Mouse (Mus musculus) heart, embryonic 10.5 days (tissue): Measurements from ENCODE around the gene Pagr1a. TPM values are rescaled to one million over a fixed set of nuclear protein-coding genes. Genes with fewer than 3 reads are reported as not detected.

Experiments
- DNase-seq: peaks from one replicate; pipeline ENCODE4 v3.0.0-alpha.2; 2017; ENCODE audit warnings: low spot score
- H3K27ac ChIP-seq: fragments of 300-500 bp; sonication (generic); 2 replicates; pipeline ENCODE4 v1.5.1; 2016; ENCODE audit warnings: mild to moderate bottlenecking
- H3K27me3 ChIP-seq: fragments of 300-500 bp; sonication (generic); 2 replicates; pipeline ENCODE4 v1.6.1; 2016; ENCODE audit warnings: mild to moderate bottlenecking; ENCODE audit not compliant: poor library complexity, insufficient read depth, severe bottlenecking
- H3K36me3 ChIP-seq: fragments of 300-500 bp; sonication (generic); 2 replicates; pipeline ENCODE4 v1.6.1; 2016; ENCODE audit warnings: mild to moderate bottlenecking, moderate library complexity
- H3K4me1 ChIP-seq: fragments of 300-500 bp; sonication (generic); 2 replicates; pipeline ENCODE4 v1.6.1; 2016; ENCODE audit warnings: mild to moderate bottlenecking
- H3K4me3 ChIP-seq: fragments of 300-500 bp; sonication (generic); 2 replicates; pipeline ENCODE4 v1.5.1; 2016; ENCODE audit warnings: mild to moderate bottlenecking, moderate library complexity
- H3K9me3 ChIP-seq: fragments of 300-500 bp; sonication (generic); 2 replicates; pipeline ENCODE4 v1.6.1; 2016; ENCODE audit warnings: mild to moderate bottlenecking, moderate library complexity
- WGBS: fragments of 180-500 bp; shearing (Covaris S2); methylation state at CpG from one replicate; pipeline ENCODE4 v1.1.7; 2016; 5-methylcytosine and 5-hydroxymethylcytosine counted together
- polyA plus RNA-seq: library from polyadenylated mRNA; unstranded; fragments of >200 nt; fragmentation: Nextera tagmentation; extraction: Ambion mirVana; gene quantifications from 2 replicates; pipeline ENCODE4 v1.2.1, GENCODE M21; 2016

Gene Pagr1a
- polyA plus RNA-seq, 1 experiment from 2014 or later, result 99.6 TPM

GRCm38 (mm10) chr7:127025556-127026160, 8.5 kb upstream of the Pagr1a start:
- WGBS, result 1% methylated on average over 65 of the region's 65 CpGs
- peak; percentile 83 for DNase-seq
- Histone ChIP-seq H3K27ac (peak overlapping the region; percentile 100), H3K36me3 (peaks cover 57% of the 10 kb centered on the region), H3K9me3 (no peaks in the 10 kb centered on the region), H3K4me1 (peaks cover 59% of the 10 kb centered on the region), H3K27me3 (no peaks in the 10 kb centered on the region), H3K4me3 (peak overlapping the region; percentile 82)

GRCm38 (mm10) chr7:127024755-127025555, 7.8 kb upstream of the Pagr1a start:
- DNase-seq, result peak; percentile 94
- under 1% methylated on average over 30 of the region's 30 CpGs for WGBS
- Histone ChIP-seq H3K27ac (peak overlapping the region; percentile 100), H3K36me3 (peaks cover 50% of the 10 kb centered on the region), H3K4me3 (peak overlapping the region; percentile 82), H3K4me1 (peaks cover 66% of the 10 kb centered on the region), H3K27me3 (no peaks in the 10 kb centered on the region), H3K9me3 (no peaks in the 10 kb centered on the region)

- Histone ChIP-seq H3K27ac (peak overlapping the region; percentile 100), H3K4me1 (peaks cover 75% of the 10 kb centered on the region), H3K27me3 (no peaks in the 10 kb centered on the region), H3K4me3 (peak overlapping the region; percentile 82), H3K36me3 (peaks cover 42% of the 10 kb centered on the region), H3K9me3 (no peaks in the 10 kb centered on the region)
- WGBS, result 30% methylated on average over 19 of the region's 19 CpGs
- DNase-seq, result no peak
These were observed 6.9 kb upstream of the Pagr1a start for GRCm38 (mm10) chr7:127023896-127024690.

GRCm38 (mm10) chr7:127023272-127023691, 6.1 kb upstream of the Pagr1a start:
- DNase-seq, result no peak
- peak overlapping the region; percentile 60 for H3K27ac ChIP-seq
- peak overlapping the region; percentile 82 for H3K4me3 ChIP-seq
- H3K9me3 ChIP-seq, result no peaks in the 10 kb centered on the region
- no peaks in the 10 kb centered on the region for H3K27me3 ChIP-seq
- WGBS, result 85% methylated on average over 13 of the region's 13 CpGs
- H3K36me3 ChIP-seq, result peaks cover 35% of the 10 kb centered on the region
- peaks cover 81% of the 10 kb centered on the region for H3K4me1 ChIP-seq

GRCm38 (mm10) chr7:127022528-127023271, 5.5 kb upstream of the Pagr1a start:
- H3K36me3 ChIP-seq, result peaks cover 29% of the 10 kb centered on the region
- H3K4me1 ChIP-seq, result peaks cover 81% of the 10 kb centered on the region
- peak overlapping the region; percentile 60; the same call in 1 of the 2 replicates for H3K27ac ChIP-seq
- 80% methylated on average over 7 of the region's 7 CpGs for WGBS
- H3K9me3 ChIP-seq, result no peaks in the 10 kb centered on the region
- H3K4me3 ChIP-seq, result peak overlapping the region; percentile 82
- DNase-seq, result no peak
- no peaks in the 10 kb centered on the region for H3K27me3 ChIP-seq

- peaks cover 81% of the 10 kb centered on the region for H3K4me1 ChIP-seq
These were observed 4.7 kb upstream of the Pagr1a start for GRCm38 (mm10) chr7:127021563-127022527.

GRCm38 (mm10) chr7:127020901-127021562, 3.9 kb upstream of the Pagr1a start, which contains the start of the genes Gm42742 and Prrt2:
Gene Gm42742, minus strand, starts transcription at chr7:127021097.
Gene Prrt2, minus strand, starts transcription at chr7:127021211.
- Histone ChIP-seq H3K36me3 (peaks cover 29% of the 10 kb centered on the region), H3K27ac (peak within 1 kb of the TSS; percentile 86), H3K4me1 (peaks cover 83% of the 10 kb centered on the region), H3K27me3 (no peaks in the 10 kb centered on the region), H3K9me3 (no peaks in the 10 kb centered on the region), H3K4me3 (peak within 1 kb of the TSS; percentile 65)
- 1% methylated on average over 37 of the region's 37 CpGs for WGBS
- DNase-seq, result peak; percentile 83

More at GRCm38 (mm10) chr7:127021563-127022527, 4.7 kb upstream of the Pagr1a start:
- 38% methylated on average over 5 of the region's 5 CpGs for WGBS
- DNase-seq, result no peak
- Histone ChIP-seq H3K27me3 (no peaks in the 10 kb centered on the region), H3K4me3 (peak overlapping the region; percentile 65), H3K36me3 (peaks cover 29% of the 10 kb centered on the region), H3K27ac (peak overlapping the region; percentile 86), H3K9me3 (no peaks in the 10 kb centered on the region)

- Histone ChIP-seq H3K27me3 (no peaks in the 10 kb centered on the region), H3K36me3 (peaks cover 33% of the 10 kb centered on the region), H3K4me3 (peak overlapping the region; percentile 65), H3K4me1 (peaks cover 88% of the 10 kb centered on the region), H3K27ac (peak overlapping the region; percentile 86), H3K9me3 (no peaks in the 10 kb centered on the region)
- no peak for DNase-seq
- WGBS, result 54% methylated on average over 5 of the region's 5 CpGs
These were observed 3.3 kb upstream of the Pagr1a start for GRCm38 (mm10) chr7:127020491-127020890.

- no peaks in the 10 kb centered on the region for H3K9me3 ChIP-seq
- no peaks in the 10 kb centered on the region for H3K27me3 ChIP-seq
- DNase-seq, result no peak
- H3K4me3 ChIP-seq, result peak overlapping the region; percentile 65; the same call in 1 of the 2 replicates
- peaks cover 91% of the 10 kb centered on the region for H3K4me1 ChIP-seq
- 0 out of 2 replicates have a peak overlapping the region, but pooled peaks have one; percentile 62 for H3K27ac ChIP-seq
- peaks cover 38% of the 10 kb centered on the region for H3K36me3 ChIP-seq
- WGBS, result 66% methylated on average over 3 of the region's 3 CpGs
These were observed 2.9 kb upstream of the Pagr1a start for GRCm38 (mm10) chr7:127020031-127020430.

- DNase-seq, result no peak
- H3K36me3 ChIP-seq, result peaks cover 38% of the 10 kb centered on the region
- no peaks in the 10 kb centered on the region for H3K27me3 ChIP-seq
- no peaks in the 10 kb centered on the region for H3K9me3 ChIP-seq
- 75% methylated on average over 14 of the region's 14 CpGs for WGBS
- 0 out of 2 replicates have a peak overlapping the region, but pooled peaks have one; percentile 62 for H3K27ac ChIP-seq
- H3K4me1 ChIP-seq, result peaks cover 91% of the 10 kb centered on the region
- H3K4me3 ChIP-seq, result 0 out of 2 replicates have a peak overlapping the region, but pooled peaks have one; percentile 65
These were observed 2.3 kb upstream of the Pagr1a start for GRCm38 (mm10) chr7:127019306-127019960.
